Mouse (Mus musculus) ES-E14 (cell line): ENCODE measurements around the gene Thnsl2.

Experiments used
- CHD2 ChIP-seq: IDR thresholded peaks from 2 replicates; pipeline ENCODE4 v1.6.1; 2014; ENCODE audit warnings: mild to moderate bottlenecking, low read depth, low read length, inconsistent platforms
- HCFC1 ChIP-seq: IDR thresholded peaks from 2 replicates; pipeline ENCODE4 v1.6.1; 2012; ENCODE audit warnings: low read length, inconsistent platforms, borderline replicate concordance; ENCODE audit not compliant: insufficient read depth
- ZC3H11A ChIP-seq: IDR thresholded peaks from 2 replicates; pipeline ENCODE4 v1.6.1; 2012; ENCODE audit warnings: low read depth, mild to moderate bottlenecking, inconsistent platforms, low read length, borderline replicate concordance
- ZNF384 ChIP-seq: IDR thresholded peaks from 2 replicates; pipeline ENCODE4 v1.6.1; 2012; ENCODE audit warnings: low read depth, low read length, inconsistent platforms

GRCm38 (mm10) chr6:71096126-71096525 is 48.1 kb downstream of the Thnsl2 start:
- TF ChIP-seq HCFC1, result no peak
- TF ChIP-seq CHD2, result no peak
- no peak for TF ChIP-seq ZC3H11A
- TF ChIP-seq ZNF384, result no peak
